Mouse (Mus musculus): ENCODE data around the gene Plxna2. TPM values are rescaled to one million over a fixed set of nuclear protein-coding genes. Genes with fewer than 3 reads are reported as not detected.

Plxna2 gene
- polyA plus RNA-seq, 1 experiment from 2014 or later = 10.4 TPM

- WGBS = 66% methylated on average over 2 of the region's 2 CpGs
- H3K27ac ChIP-seq (ENCODE audit: low read length) = no peak overlapping the region
Measured at GRCm38 (mm10) chr1:194706566-194706965, 88.5 kb downstream of the Plxna2 start.

GRCm38 (mm10) chr1:194712373-194712772 lies 94.4 kb downstream of the Plxna2 start:
- Histone ChIP-seq H3K4me1 (replicated peaks; ENCODE audit: control insufficient read depth, insufficient read depth, low read length) (no peaks in the 10 kb centered on the region), H3K36me3 (ENCODE audit: control insufficient read depth, insufficient read depth, low read length) (peaks cover 2% of the 10 kb centered on the region; the same call in 1 of the 2 replicates), H3K9ac (ENCODE audit: low read length) (no peak overlapping the region), H3K27ac (ENCODE audit: low read length) (no peak overlapping the region), H3K27me3 (ENCODE audit: control insufficient read depth, insufficient read depth, low read depth, low read length) (no peaks in the 10 kb centered on the region), H3K9me3 (ENCODE audit: control insufficient read depth, low read length) (no peaks in the 10 kb centered on the region), H3K4me2 (ENCODE audit: low read depth, low read length) (no peak overlapping the region), H3K4me3 (ENCODE audit: low read length) (no peak overlapping the region)
- ATAC-seq (ENCODE audit: low read depth) = no peak
- WGBS = 44% methylated on average over 2 of the region's 2 CpGs

More at GRCm38 (mm10) chr1:194706566-194706965, 88.5 kb downstream of the Plxna2 start:
- H3K27me3 ChIP-seq (ENCODE audit: control insufficient read depth, insufficient read depth, low read depth, low read length) = no peaks in the 10 kb centered on the region
- no peak overlapping the region for H3K4me3 ChIP-seq (ENCODE audit: low read length)
- H3K4me2 ChIP-seq (ENCODE audit: low read depth, low read length) = no peak overlapping the region
- no peaks in the 10 kb centered on the region for H3K36me3 ChIP-seq (ENCODE audit: control insufficient read depth, insufficient read depth, low read length)
- no peaks in the 10 kb centered on the region for H3K9me3 ChIP-seq (ENCODE audit: control insufficient read depth, low read length)
- ATAC-seq (ENCODE audit: low read depth) = no peak
- H3K9ac ChIP-seq (ENCODE audit: low read length) = no peak overlapping the region
- H3K4me1 ChIP-seq (replicated peaks; ENCODE audit: control insufficient read depth, insufficient read depth, low read length) = no peaks in the 10 kb centered on the region

- Histone ChIP-seq H3K9ac (ENCODE audit: low read length) (no peak overlapping the region), H3K27me3 (ENCODE audit: control insufficient read depth, insufficient read depth, low read depth, low read length) (no peaks in the 10 kb centered on the region), H3K27ac (ENCODE audit: low read length) (no peak overlapping the region), H3K4me1 (replicated peaks; ENCODE audit: control insufficient read depth, insufficient read depth, low read length) (no peaks in the 10 kb centered on the region), H3K4me3 (ENCODE audit: low read length) (no peak overlapping the region), H3K4me2 (ENCODE audit: low read depth, low read length) (no peak overlapping the region), H3K9me3 (ENCODE audit: control insufficient read depth, low read length) (no peaks in the 10 kb centered on the region), H3K36me3 (ENCODE audit: control insufficient read depth, insufficient read depth, low read length) (peaks cover 2% of the 10 kb centered on the region; the same call in 1 of the 2 replicates)
- 76% methylated on average over 4 of the region's 4 CpGs for WGBS
- ATAC-seq (ENCODE audit: low read depth) = no peak
Measured at GRCm38 (mm10) chr1:194714138-194715031, 96.4 kb downstream of the Plxna2 start.

- Histone ChIP-seq H3K9me3 (ENCODE audit: control insufficient read depth, low read length) (no peaks in the 10 kb centered on the region), H3K9ac (ENCODE audit: low read length) (no peak overlapping the region), H3K4me2 (ENCODE audit: low read depth, low read length) (no peak overlapping the region), H3K36me3 (ENCODE audit: control insufficient read depth, insufficient read depth, low read length) (peaks cover 2% of the 10 kb centered on the region; the same call in 1 of the 2 replicates), H3K27me3 (ENCODE audit: control insufficient read depth, insufficient read depth, low read depth, low read length) (no peaks in the 10 kb centered on the region), H3K4me1 (replicated peaks; ENCODE audit: control insufficient read depth, insufficient read depth, low read length) (no peaks in the 10 kb centered on the region), H3K27ac (ENCODE audit: low read length) (no peak overlapping the region), H3K4me3 (ENCODE audit: low read length) (no peak overlapping the region)
- WGBS = 84% methylated on average over 1 of the region's 1 CpGs
- ATAC-seq (ENCODE audit: low read depth) = no peak
Measured at GRCm38 (mm10) chr1:194717451-194717874, 99.4 kb downstream of the Plxna2 start.

- whole genome bisulfite sequencing = 62% methylated on average over 4 of the region's 4 CpGs
- Histone ChIP-seq H3K4me2 (ENCODE audit: low read depth, low read length) (no peak overlapping the region), H3K9ac (ENCODE audit: low read length) (no peak overlapping the region), H3K4me1 (replicated peaks; ENCODE audit: control insufficient read depth, insufficient read depth, low read length) (no peaks in the 10 kb centered on the region), H3K4me3 (ENCODE audit: low read length) (no peak overlapping the region), H3K36me3 (ENCODE audit: control insufficient read depth, insufficient read depth, low read length) (no peaks in the 10 kb centered on the region), H3K27ac (ENCODE audit: low read length) (no peak overlapping the region), H3K9me3 (ENCODE audit: control insufficient read depth, low read length) (no peaks in the 10 kb centered on the region), H3K27me3 (ENCODE audit: control insufficient read depth, insufficient read depth, low read depth, low read length) (no peaks in the 10 kb centered on the region)
- ATAC-seq (ENCODE audit: low read depth) = no peak
Measured at GRCm38 (mm10) chr1:194720406-194720805, 102.4 kb downstream of the Plxna2 start.

GRCm38 (mm10) chr1:194721260-194721659 lies 103.2 kb downstream of the Plxna2 start:
- no peaks in the 10 kb centered on the region for H3K27me3 ChIP-seq (ENCODE audit: control insufficient read depth, insufficient read depth, low read depth, low read length)
- H3K4me3 ChIP-seq (ENCODE audit: low read length) = no peak overlapping the region
- ATAC-seq (ENCODE audit: low read depth) = no peak
- no peak overlapping the region for H3K4me2 ChIP-seq (ENCODE audit: low read depth, low read length)
- no peaks in the 10 kb centered on the region for H3K36me3 ChIP-seq (ENCODE audit: control insufficient read depth, insufficient read depth, low read length)
- WGBS = 85% methylated on average over 2 of the region's 2 CpGs
- H3K9ac ChIP-seq (ENCODE audit: low read length) = no peak overlapping the region
- no peaks in the 10 kb centered on the region for H3K9me3 ChIP-seq (ENCODE audit: control insufficient read depth, low read length)
- no peak overlapping the region for H3K27ac ChIP-seq (ENCODE audit: low read length)
- H3K4me1 ChIP-seq (replicated peaks; ENCODE audit: control insufficient read depth, insufficient read depth, low read length) = no peaks in the 10 kb centered on the region

- Histone ChIP-seq H3K36me3 (ENCODE audit: control insufficient read depth, insufficient read depth, low read length) (no peaks in the 10 kb centered on the region), H3K4me1 (replicated peaks; ENCODE audit: control insufficient read depth, insufficient read depth, low read length) (no peaks in the 10 kb centered on the region), H3K4me2 (ENCODE audit: low read depth, low read length) (no peak overlapping the region), H3K4me3 (ENCODE audit: low read length) (no peak overlapping the region), H3K27ac (ENCODE audit: low read length) (no peak overlapping the region), H3K27me3 (ENCODE audit: control insufficient read depth, insufficient read depth, low read depth, low read length) (no peaks in the 10 kb centered on the region), H3K9ac (ENCODE audit: low read length) (no peak overlapping the region), H3K9me3 (ENCODE audit: control insufficient read depth, low read length) (no peaks in the 10 kb centered on the region)
- ATAC-seq (ENCODE audit: low read depth) = no peak
- WGBS = 53% methylated on average over 2 of the region's 2 CpGs
Measured at GRCm38 (mm10) chr1:194722329-194722728, 104.3 kb downstream of the Plxna2 start.

GRCm38 (mm10) chr1:194734836-194735235 lies 116.8 kb downstream of the Plxna2 start:
- 90% methylated on average over 2 of the region's 2 CpGs for WGBS

GRCm38 (mm10) chr1:194739894-194740293 lies 121.9 kb downstream of the Plxna2 start:
- peak; percentile 51 for ATAC-seq (ENCODE audit: low read depth)
- Histone ChIP-seq H3K9me3 (ENCODE audit: control insufficient read depth, low read length) (no peaks in the 10 kb centered on the region), H3K27me3 (ENCODE audit: control insufficient read depth, insufficient read depth, low read depth, low read length) (no peaks in the 10 kb centered on the region), H3K4me3 (ENCODE audit: low read length) (no peak overlapping the region), H3K4me2 (ENCODE audit: low read depth, low read length) (no peak overlapping the region), H3K4me1 (replicated peaks; ENCODE audit: control insufficient read depth, insufficient read depth, low read length) (no peaks in the 10 kb centered on the region), H3K9ac (ENCODE audit: low read length) (no peak overlapping the region), H3K36me3 (ENCODE audit: control insufficient read depth, insufficient read depth, low read length) (no peaks in the 10 kb centered on the region), H3K27ac (ENCODE audit: low read length) (no peak overlapping the region)

More at GRCm38 (mm10) chr1:194734836-194735235, 116.8 kb downstream of the Plxna2 start:
- H3K9me3 ChIP-seq (ENCODE audit: control insufficient read depth, low read length) = no peaks in the 10 kb centered on the region
- H3K9ac ChIP-seq (ENCODE audit: low read length) = no peak overlapping the region
- H3K36me3 ChIP-seq (ENCODE audit: control insufficient read depth, insufficient read depth, low read length) = no peaks in the 10 kb centered on the region
- no peak overlapping the region for H3K4me3 ChIP-seq (ENCODE audit: low read length)
- no peaks in the 10 kb centered on the region for H3K4me1 ChIP-seq (replicated peaks; ENCODE audit: control insufficient read depth, insufficient read depth, low read length)
- H3K27ac ChIP-seq (ENCODE audit: low read length) = no peak overlapping the region
- ATAC-seq (ENCODE audit: low read depth) = no peak
- no peaks in the 10 kb centered on the region for H3K27me3 ChIP-seq (ENCODE audit: control insufficient read depth, insufficient read depth, low read depth, low read length)
- no peak overlapping the region for H3K4me2 ChIP-seq (ENCODE audit: low read depth, low read length)

All from lung, embryonic 16.5 days (tissue).